Mouse (Mus musculus): Measurements from ENCODE around the gene Ncaph2.

Gene Ncaph2

GRCm38 (mm10) chr15:89343325-89343724 lies 12.2 kb upstream of the Ncaph2 start:
- DNase-seq (ENCODE audit: low spot score) = no peak

- no peak for DNase-seq (ENCODE audit: low spot score)
These were observed 5.1 kb upstream of the Ncaph2 start for GRCm38 (mm10) chr15:89350447-89350846.

DNA sequence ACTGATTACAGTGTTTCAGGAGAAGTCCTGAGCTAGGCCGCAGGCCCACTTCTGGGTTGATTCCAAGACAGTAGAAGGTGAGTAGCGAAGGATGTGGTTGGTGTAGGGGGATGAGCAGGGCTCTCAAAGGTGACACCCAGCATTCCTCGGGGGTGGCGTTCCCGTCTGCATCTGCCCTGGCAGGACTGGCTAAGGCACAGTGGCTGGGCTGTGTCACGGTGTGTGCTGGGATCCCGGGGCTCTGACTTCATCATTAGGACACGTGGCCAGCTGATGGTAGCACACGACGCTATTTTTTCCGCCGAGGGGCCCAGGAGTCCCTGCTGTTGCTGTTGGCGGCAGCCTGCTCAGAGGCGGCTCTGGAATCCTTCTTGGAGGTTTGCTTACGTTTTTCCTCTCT lies 4.2 kb upstream of the Ncaph2 start:
- DNase-seq (ENCODE audit: low spot score) = no peak

- no peak for DNase-seq (ENCODE audit: low spot score)
These were observed 3.5 kb upstream of the Ncaph2 start for GRCm38 (mm10) chr15:89352054-89352453.

GRCm38 (mm10) chr15:89352795-89353194 lies 2.7 kb upstream of the Ncaph2 start:
- DNase-seq (ENCODE audit: low spot score) = no peak

DNA sequence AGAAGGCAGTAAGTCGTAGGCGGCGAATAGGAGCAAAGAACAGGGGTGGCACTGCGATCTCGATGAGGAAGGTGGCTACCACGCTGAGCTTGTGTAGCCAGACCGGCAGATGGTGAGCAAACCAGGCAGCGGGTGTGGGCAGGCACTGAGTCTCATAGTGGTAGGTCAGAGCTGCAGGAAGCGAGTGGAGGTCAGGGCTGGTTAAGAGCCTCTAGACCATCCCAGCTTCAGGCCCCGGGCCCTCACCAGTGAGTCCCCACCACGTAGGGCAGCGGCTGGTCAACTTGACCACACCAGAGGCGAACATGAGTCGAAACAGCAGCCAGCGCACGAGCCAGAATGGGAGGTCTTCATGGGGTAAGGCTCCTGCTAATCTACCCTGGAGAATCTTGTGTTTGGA lies 1.7 kb upstream of the Ncaph2 start:
- DNase-seq (ENCODE audit: low spot score) = no peak

- DNase-seq (ENCODE audit: low spot score) = no peak
These were observed 1.1 kb upstream of the Ncaph2 start for GRCm38 (mm10) chr15:89354455-89354854.

GRCm38 (mm10) chr15:89356372-89356771 lies 853 bp downstream of the Ncaph2 start:
- DNase-seq (ENCODE audit: low spot score) = peak; percentile 95

GRCm38 (mm10) chr15:89358784-89359183 lies 3.3 kb downstream of the Ncaph2 start:
- DNase-seq (ENCODE audit: low spot score) = no peak

DNA sequence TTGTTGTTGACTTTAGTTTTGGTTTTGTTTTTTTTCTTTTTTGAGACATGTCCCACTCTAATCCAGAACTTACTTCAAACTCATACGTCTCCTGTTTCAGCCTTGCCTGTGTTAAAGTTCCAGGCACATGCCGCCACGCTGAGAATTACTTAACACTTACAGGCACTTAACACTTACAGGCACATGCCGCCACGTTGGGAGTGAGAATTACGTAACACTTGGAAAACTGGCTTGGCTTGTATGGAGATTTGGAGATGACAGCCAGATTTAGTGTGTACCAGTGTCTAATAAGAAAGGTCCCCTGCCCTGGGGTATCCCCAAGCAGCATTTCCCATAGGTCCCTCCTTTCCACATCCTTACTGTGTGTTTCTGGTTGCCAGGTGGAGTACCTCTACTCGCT lies 7.5 kb downstream of the Ncaph2 start:
- no peak for DNase-seq (ENCODE audit: low spot score)

DNA sequence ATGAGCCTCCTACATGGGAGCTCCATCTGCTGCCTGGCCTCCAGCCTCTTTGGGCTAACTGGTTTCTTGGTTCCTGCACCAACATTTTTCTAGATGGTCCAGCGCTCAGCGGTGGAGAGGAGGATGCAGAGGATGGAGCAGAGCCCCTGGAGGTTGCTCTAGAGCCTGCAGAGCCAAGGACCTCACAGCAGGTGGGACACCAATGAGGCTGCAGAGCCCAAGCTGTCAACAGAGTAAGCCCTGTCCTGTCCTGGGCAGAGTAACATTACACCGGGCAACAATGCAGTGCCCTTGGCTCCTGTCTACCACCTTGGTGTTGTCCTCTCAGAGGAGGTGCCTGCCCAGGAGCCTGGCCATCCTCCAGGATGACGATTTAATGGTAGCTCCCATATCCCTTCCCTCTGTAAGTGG lies 9.6 kb downstream of the Ncaph2 start:
- DNase-seq (ENCODE audit: low spot score) = no peak

- DNase-seq (ENCODE audit: low spot score) = no peak
These were observed 16.5 kb downstream of the Ncaph2 start for GRCm38 (mm10) chr15:89372068-89372467.

GRCm38 (mm10) chr15:89372536-89372935 lies 17.0 kb downstream of the Ncaph2 start:
- no peak for DNase-seq (ENCODE audit: low spot score)

DNA sequence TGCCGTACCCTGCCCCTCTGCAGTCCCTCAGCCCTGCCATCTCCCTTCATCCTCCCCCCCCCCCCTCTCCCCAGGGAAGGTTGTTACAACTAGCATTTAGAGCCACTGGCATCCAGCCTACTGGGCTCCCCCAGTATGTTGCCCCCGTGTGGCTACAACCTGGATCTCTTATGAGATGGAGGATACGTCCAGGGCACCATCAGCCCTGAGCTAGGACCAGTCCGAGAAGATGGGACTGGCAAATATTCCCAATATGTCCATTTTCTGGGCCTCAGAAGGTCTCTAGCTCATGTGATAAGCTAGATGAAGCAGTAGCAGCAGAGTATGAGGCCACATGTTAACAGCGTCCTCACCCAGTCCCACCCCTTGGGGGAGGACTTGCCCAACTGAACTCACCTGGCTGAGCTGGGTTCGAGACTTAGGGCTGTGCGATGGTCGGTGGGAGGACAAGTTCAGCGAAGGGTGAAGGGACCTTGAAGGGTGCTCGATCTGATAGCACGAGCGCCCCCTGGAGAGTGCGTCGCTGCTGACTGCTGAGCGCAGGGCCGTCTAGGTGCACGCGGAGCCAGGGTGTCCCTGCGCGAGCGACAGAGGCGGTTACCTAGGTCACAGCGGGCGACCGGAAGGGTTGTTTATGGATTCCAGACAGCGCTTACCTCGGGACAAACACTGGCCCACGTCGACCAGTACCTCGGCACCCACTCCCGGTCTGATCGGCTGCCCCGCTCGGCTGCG lies 17.7 kb downstream of the Ncaph2 start:
- DNase-seq (ENCODE audit: low spot score) = peak; percentile 88

GRCm38 (mm10) chr15:89373762-89374248 lies 18.3 kb downstream of the Ncaph2 start, which contains the start of gene Sco2:
Gene Sco2, minus strand, starts transcription at chr15:89373846.
- DNase-seq (ENCODE audit: low spot score) = peak; percentile 94

GRCm38 (mm10) chr15:89374340-89374739 lies 18.8 kb downstream of the Ncaph2 start:
- no peak for DNase-seq (ENCODE audit: low spot score)

GRCm38 (mm10) chr15:89374801-89375534 lies 19.4 kb downstream of the Ncaph2 start:
- DNase-seq (ENCODE audit: low spot score) = no peak

DNA sequence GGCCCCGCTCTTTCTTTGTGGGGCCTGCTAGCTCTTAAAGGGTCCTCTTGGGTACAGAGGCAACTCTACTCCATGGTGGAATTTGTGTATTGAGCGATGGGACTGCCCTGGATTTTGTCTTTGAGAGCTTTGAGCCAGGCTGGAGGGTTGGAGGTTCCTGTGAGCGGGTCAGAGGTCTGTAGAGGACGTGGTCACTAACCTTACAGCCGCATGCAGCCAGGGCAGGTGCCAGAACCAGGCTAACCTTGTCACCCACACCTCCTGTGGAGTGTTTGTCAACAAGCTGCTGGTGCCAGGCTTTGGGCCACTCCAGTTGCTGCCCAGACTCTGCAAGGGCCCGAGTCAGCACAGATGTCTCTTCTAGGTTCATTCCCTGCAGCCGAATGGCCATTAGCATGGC lies 20.5 kb downstream of the Ncaph2 start:
- DNase-seq (ENCODE audit: low spot score) = no peak

- no peak for DNase-seq (ENCODE audit: low spot score)
These were observed 21.4 kb downstream of the Ncaph2 start, which contains the start of gene Tymp for GRCm38 (mm10) chr15:89376957-89377356. Gene Tymp, minus strand, starts transcription at chr15:89377039.

- peak; percentile 68 for DNase-seq (ENCODE audit: low spot score)
These were observed 21.8 kb downstream of the Ncaph2 start for GRCm38 (mm10) chr15:89377362-89377761.

DNA sequence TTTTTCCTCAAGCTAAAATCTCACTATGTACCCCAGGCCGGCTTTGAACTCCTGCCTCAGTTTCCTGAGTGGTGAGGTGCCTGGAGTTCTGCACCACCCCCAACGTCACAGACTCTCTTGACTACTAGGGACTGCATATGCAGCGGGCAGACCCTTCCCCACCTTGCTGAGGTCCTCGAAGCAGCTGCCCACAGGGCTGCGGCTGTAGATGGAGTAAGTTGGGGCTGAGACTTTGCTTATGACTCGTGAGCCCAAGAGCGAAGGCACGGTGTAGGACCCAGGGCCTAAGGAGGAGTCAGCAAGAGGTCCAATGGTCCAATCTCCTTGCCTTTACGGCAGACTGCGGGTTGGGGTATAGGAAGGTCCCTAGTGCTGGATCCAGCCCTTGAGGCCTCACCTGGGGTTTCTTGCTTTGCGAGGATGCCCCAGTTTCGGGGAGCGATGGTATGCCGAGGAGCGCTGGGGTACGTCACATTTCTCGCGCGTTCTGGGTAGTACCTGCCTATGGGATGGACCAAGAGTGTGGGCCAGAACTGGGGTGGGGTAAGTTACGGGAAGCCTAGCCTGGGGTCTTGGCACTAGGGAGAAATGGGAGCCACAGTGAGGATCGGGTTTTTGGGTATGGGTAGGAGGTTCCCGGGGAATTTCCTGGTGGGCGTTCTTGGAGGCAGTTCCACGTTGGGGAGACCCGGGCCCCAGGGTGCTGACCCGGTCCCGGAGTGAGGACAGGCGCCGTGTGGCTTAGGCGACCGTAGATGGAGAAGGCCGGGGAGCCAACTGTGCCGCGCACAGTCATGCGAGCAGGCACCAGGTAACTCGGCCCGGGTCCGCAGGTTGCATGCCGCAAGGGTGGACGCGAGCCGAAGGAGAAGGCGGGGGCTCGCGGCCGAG lies 22.7 kb downstream of the Ncaph2 start:
- DNase-seq (ENCODE audit: low spot score) = no peak

GRCm38 (mm10) chr15:89378831-89379401 lies 23.4 kb downstream of the Ncaph2 start, which contains the start of gene Odf3b:
Gene Odf3b, minus strand, starts transcription at chr15:89379282.
- no peak for DNase-seq (ENCODE audit: low spot score)

Data from yolk sac, embryonic 10.5 days (tissue).